Mouse (Mus musculus) liver, embryonic 11.5 days (tissue): ENCODE measurements at regions not wholly inside any gene's neighbourhood (a gene's known extent, or its start where the extent isn't known, plus 50 kb on each side); places are given as distances from the start of the nearest gene placed in this dataset.

Experiments
- ATAC-seq: fragments of 200-750 bp; cut with Nextera tagmentation; replicated peaks from 2 replicates; pipeline ENCODE4 v1.8.0; 2017; ENCODE audit warnings: moderate number of reproducible peaks, mild to moderate bottlenecking, moderate TSS enrichment, moderate library complexity; ENCODE audit not compliant: low FRiP score
- DNase-seq: peaks from one replicate; pipeline ENCODE4 v3.0.0-alpha.2; 2017; ENCODE audit warnings: low spot score
- H3K27ac ChIP-seq: fragments of 300-500 bp; sonication (generic); 2 replicates; pipeline ENCODE4 v1.5.1; 2014; ENCODE audit warnings: mild to moderate bottlenecking, low read depth, low read length, control low read depth
- H3K27me3 ChIP-seq: fragments of 300-500 bp; sonication (generic); replicated peaks from 2 replicates; pipeline ENCODE4 v1.6.1; 2014; ENCODE audit warnings: low read length, mixed read lengths; ENCODE audit not compliant: control insufficient read depth, insufficient read depth
- H3K36me3 ChIP-seq: fragments of 300-500 bp; sonication (generic); 2 replicates; pipeline ENCODE4 v1.6.1; 2014; ENCODE audit warnings: mild to moderate bottlenecking, low read length, moderate library complexity, mixed read lengths; ENCODE audit not compliant: control insufficient read depth, insufficient read depth
- H3K4me1 ChIP-seq: fragments of 300-500 bp; sonication (generic); replicated peaks from 2 replicates; pipeline ENCODE4 v1.6.1; 2014; ENCODE audit warnings: low read length, mixed read lengths; ENCODE audit not compliant: control insufficient read depth, insufficient read depth
- H3K4me2 ChIP-seq: fragments of 300-500 bp; sonication (generic); 2 replicates; pipeline ENCODE4 v1.6.1; 2014; ENCODE audit warnings: mild to moderate bottlenecking, control low read depth, moderate library complexity
- H3K4me3 ChIP-seq: fragments of 300-500 bp; sonication (generic); 2 replicates; pipeline ENCODE4 v1.5.1; 2014; ENCODE audit warnings: low read depth, low read length, control low read depth
- H3K9ac ChIP-seq: fragments of 300-500 bp; sonication (generic); 2 replicates; pipeline ENCODE4 v1.6.1; 2014; ENCODE audit warnings: low read depth, low read length, control low read depth
- H3K9me3 ChIP-seq: fragments of 300-500 bp; sonication (generic); 2 replicates; pipeline ENCODE4 v1.6.1; 2016; ENCODE audit warnings: low read length, inconsistent platforms, mixed read lengths; ENCODE audit not compliant: control insufficient read depth
- WGBS: fragments of 180-500 bp; shearing (Covaris S2); extraction: QIAGEN DNeasy Blood & Tissue Kit; methylation state at CpG from one replicate; pipeline ENCODE4 v1.1.7; 2014; 5-methylcytosine and 5-hydroxymethylcytosine counted together

DNA sequence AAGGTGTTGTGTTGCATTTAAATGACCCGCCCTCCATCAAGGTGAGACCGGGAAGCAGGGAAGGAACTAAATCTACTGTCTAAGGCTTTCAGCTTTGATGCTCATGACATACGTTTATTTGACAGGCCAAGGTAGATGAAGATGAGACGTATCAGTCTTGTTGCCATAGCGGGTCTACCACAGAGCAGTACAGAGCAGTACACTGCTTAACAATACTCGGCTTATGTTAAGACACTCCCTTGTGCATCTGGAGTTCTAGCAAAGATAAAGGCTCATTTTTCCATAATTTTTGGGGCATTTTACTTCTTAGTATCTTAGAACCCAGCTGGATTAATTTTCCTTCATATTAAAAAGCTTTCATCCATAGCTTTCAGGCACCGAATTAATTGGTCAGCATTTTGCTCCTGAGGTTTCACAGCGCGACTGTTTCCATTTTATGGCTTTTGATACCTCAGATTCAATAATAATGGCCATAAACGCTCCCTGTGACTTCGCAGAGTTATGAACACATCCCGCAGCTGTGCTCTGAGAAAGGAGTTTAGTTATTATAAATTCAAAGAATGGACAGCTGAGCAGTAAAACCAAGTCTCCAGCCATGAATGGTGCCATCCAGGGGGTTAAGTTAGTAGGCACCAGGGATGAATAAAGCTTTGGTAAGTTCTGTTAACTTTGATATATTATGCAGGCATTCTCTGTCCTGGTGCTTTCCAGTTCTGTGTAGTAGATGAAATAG, 85.0 kb upstream of the Pld5 start:
- DNase-seq (no peak), ATAC-seq (no peak)
- Histone ChIP-seq H3K27ac (no peak overlapping the region), H3K4me1 (no peaks in the 10 kb centered on the region), H3K4me3 (no peak overlapping the region), H3K36me3 (no peaks in the 10 kb centered on the region), H3K27me3 (no peaks in the 10 kb centered on the region), H3K9ac (no peak overlapping the region), H3K4me2 (no peak overlapping the region), H3K9me3 (no peaks in the 10 kb centered on the region)
- 87% methylated on average over 12 of the region's 12 CpGs for WGBS

DNA sequence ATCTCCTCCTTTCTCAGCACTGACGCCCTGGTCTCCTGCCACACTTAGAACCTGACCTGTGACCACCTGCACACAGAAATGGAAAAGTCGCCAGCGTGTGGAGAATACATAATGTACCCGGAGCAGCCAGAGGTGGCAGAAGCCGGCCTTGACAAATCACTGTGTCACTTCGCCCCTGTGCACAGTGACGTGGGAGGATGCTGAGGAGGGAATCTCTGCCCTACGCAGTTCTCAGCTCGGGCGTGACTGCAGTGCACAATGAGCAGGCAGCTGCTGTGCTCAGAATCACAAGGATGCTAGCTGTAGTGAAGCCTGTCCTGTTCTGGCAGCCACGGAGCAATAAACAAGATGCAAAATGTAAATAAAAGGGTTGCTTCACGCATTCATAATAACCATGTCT, 80.2 kb upstream of the Pld5 start:
- Histone ChIP-seq H3K4me3 (no peak overlapping the region), H3K36me3 (no peaks in the 10 kb centered on the region), H3K9ac (no peak overlapping the region), H3K9me3 (no peaks in the 10 kb centered on the region), H3K4me2 (no peak overlapping the region), H3K27ac (no peak overlapping the region), H3K4me1 (no peaks in the 10 kb centered on the region), H3K27me3 (no peaks in the 10 kb centered on the region)
- ATAC-seq: no peak
- no peak for DNase-seq
- WGBS: 72% methylated on average over 12 of the region's 12 CpGs

GRCm38 (mm10) chr1:176354898-176355297, 79.8 kb upstream of the Pld5 start:
- H3K4me1 ChIP-seq: no peaks in the 10 kb centered on the region
- H3K27me3 ChIP-seq: no peaks in the 10 kb centered on the region
- no peak overlapping the region for H3K9ac ChIP-seq
- no peak for ATAC-seq
- no peak overlapping the region for H3K4me3 ChIP-seq
- no peaks in the 10 kb centered on the region for H3K36me3 ChIP-seq
- no peaks in the 10 kb centered on the region for H3K9me3 ChIP-seq
- DNase-seq: no peak
- H3K27ac ChIP-seq: no peak overlapping the region
- no peak overlapping the region for H3K4me2 ChIP-seq
- WGBS: 46% methylated on average over 1 of the region's 1 CpGs

- Histone ChIP-seq H3K27me3 (no peaks in the 10 kb centered on the region), H3K27ac (no peak overlapping the region), H3K9me3 (no peaks in the 10 kb centered on the region), H3K4me3 (no peak overlapping the region), H3K4me2 (no peak overlapping the region), H3K36me3 (no peaks in the 10 kb centered on the region), H3K9ac (no peak overlapping the region), H3K4me1 (no peaks in the 10 kb centered on the region)
- ATAC-seq (no peak), DNase-seq (no peak)
- 69% methylated on average over 3 of the region's 3 CpGs for WGBS
Observed at GRCm38 (mm10) chr1:176352706-176353105, 77.6 kb upstream of the Pld5 start.

GRCm38 (mm10) chr1:176349909-176350495, 74.9 kb upstream of the Pld5 start:
- DNase-seq (no peak), ATAC-seq (no peak)
- Histone ChIP-seq H3K9ac (no peak overlapping the region), H3K27me3 (no peaks in the 10 kb centered on the region), H3K27ac (no peak overlapping the region), H3K4me1 (no peaks in the 10 kb centered on the region), H3K9me3 (no peaks in the 10 kb centered on the region), H3K36me3 (no peaks in the 10 kb centered on the region), H3K4me3 (no peak overlapping the region), H3K4me2 (no peak overlapping the region)
- 50% methylated on average over 2 of the region's 2 CpGs for WGBS

DNA sequence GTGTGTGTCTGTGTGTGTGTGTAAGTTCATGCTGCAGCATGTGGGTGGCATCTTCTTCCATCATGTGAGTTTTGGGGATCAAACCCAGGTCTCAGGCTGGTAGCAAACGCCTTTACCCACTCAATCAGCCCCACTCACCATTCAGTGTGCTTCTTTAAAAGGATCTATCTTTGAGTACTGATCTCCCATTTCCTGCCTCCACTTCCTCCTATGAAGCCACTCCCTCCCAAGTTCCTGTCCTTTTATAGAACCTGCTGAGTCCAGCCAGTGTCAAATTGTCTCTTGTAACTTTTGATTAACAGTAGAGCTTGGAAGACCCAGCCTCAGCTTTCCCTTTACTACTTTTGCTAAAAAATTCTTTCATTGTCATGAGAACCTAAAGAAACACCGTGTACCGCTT, 73.0 kb upstream of the Pld5 start:
- no peak overlapping the region for H3K4me3 ChIP-seq
- H3K4me1 ChIP-seq: no peaks in the 10 kb centered on the region
- ATAC-seq (no peak), DNase-seq (no peak)
- H3K9me3 ChIP-seq: no peaks in the 10 kb centered on the region
- no peaks in the 10 kb centered on the region for H3K36me3 ChIP-seq
- H3K27ac ChIP-seq: no peak overlapping the region
- no peak overlapping the region for H3K4me2 ChIP-seq
- H3K9ac ChIP-seq: no peak overlapping the region
- 67% methylated on average over 3 of the region's 3 CpGs for WGBS
- no peaks in the 10 kb centered on the region for H3K27me3 ChIP-seq

- H3K27ac ChIP-seq: no peak overlapping the region
- WGBS: 61% methylated on average over 3 of the region's 3 CpGs
- no peaks in the 10 kb centered on the region for H3K9me3 ChIP-seq
- H3K4me2 ChIP-seq: no peak overlapping the region
- DNase-seq (no peak), ATAC-seq (no peak)
- no peak overlapping the region for H3K9ac ChIP-seq
- H3K27me3 ChIP-seq: no peaks in the 10 kb centered on the region
- no peak overlapping the region for H3K4me3 ChIP-seq
- no peaks in the 10 kb centered on the region for H3K4me1 ChIP-seq
- H3K36me3 ChIP-seq: no peaks in the 10 kb centered on the region
Observed at GRCm38 (mm10) chr1:176331344-176331743, 56.2 kb upstream of the Pld5 start.
